Mouse (Mus musculus) embryo, embryonic 10 days (tissue): ENCODE data around the gene Mamld1.

Source experiments
- DNase-seq: peaks from one replicate; pipeline ENCODE4 v3.0.0-alpha.2; 2015; ENCODE audit warnings: low spot score

The Mamld1 gene

DNA sequence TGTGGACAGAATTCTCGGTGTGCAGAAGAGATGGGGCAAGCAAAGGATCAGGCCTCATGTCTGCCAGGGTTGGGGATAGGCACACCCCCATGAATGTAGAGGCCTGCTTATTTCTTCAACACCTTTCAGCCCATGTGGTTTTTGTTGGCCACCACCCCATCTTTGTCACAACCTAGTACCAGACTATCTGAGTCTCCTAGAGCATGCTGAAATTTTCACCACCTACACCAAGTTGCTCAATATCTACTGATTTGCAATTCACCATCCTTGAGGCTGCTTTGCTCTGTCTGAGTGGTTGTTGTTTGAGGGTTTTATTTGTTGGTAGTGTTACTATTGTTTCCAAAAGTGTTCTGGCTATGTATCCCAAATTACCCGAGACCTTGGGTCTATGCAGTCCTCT, 91.3 kb downstream of the Mamld1 start:
- no peak for DNase-seq

DNA sequence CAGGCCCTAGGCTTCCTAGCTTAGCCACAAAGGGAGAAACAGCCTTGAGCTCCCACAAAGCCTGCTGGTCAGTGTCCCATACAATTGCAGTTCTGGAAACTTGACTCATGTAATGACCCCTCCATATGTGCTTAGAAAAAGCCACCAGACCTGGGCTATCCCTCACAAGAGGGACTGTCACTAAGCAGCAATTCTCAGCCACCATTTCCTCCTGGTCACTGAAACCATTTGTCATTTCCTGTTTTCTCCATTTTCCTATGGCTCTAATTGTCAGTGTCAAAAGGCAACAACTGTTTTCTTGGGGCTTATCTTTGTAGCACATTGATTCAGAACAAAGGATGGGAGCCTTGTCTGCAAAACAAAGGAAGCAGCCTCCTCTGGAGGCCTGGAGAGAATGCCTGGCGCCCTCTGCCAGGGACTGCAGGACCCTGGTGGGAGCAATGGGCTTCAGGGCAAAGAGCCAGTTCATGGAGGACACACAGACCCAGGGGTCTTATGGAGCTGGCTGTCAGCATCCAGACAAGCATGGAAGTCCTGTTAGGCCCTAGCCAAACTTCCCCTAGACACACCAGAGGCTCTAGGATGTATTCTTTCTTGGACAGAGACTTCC, 99.5 kb downstream of the Mamld1 start:
- no peak for DNase-seq

DNA sequence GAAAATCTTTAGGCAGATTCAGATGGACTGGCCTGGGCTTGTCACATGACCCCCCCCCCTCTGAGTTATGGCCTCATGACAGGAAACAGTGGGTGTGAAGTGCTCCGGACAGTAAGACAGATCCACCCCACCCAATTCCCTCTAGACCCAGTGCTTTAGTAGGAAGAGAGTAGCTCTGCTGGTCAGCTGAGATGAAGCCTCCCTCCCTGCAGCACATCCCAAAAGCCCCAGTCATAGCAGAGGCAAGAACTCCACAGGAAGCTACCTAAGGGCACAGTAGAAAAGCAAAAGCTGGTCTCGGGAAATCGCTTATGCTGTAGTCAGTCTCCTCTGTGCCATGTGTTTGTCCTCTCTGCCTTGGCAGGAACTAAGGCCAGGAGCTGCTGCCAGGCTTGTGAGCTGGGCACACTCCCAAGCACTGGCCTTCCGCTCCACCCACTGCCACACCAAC, 100.5 kb downstream of the Mamld1 start:
- DNase-seq = no peak

GRCm38 (mm10) chrX:71181526-71181925, 131.5 kb downstream of the Mamld1 start:
- no peak for DNase-seq

DNA sequence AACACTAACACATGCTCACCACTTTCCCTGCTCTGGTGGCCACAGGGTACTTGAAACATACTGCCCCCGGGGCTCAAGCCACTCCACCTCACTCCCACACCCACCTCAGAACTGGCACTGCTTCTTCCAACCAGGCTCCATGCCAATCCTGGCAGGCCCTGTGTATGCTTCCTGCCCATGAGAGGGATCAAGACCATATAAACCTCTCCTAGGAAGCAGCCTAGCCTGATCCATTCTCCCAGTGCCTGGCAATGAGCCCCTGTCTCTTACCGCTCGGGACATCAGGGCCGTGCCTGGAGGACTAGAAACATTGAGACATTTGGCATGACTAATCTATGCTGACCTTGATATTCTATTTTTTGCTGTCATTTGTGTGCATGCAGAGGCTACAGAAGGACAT, 133.6 kb downstream of the Mamld1 start:
- DNase-seq = no peak

GRCm38 (mm10) chrX:71186396-71186795, 136.3 kb downstream of the Mamld1 start:
- DNase-seq = no peak

DNA sequence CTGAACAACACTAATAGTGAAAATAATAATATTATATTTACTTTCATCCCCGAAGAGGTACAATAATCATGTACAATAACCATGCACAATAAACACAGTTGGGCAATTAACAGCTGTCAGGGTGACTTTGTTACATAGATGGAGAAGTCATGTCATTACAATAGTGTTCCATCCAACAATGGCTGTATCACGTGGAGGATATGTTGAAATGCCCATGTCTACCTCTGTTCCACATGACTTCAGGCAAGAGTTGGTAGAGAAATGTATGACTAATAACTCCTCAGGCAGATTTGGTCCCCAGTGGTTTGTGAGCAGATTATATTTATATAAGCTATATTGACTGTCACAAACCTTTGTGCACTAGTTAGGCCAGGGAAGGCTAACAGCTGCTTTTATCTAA, 154.7 kb downstream of the Mamld1 start:
- no peak for DNase-seq
